ENCODE assay signal across 20 mouse cellular contexts in genomic region chr8:117397751-117398150, GRCm38 (mm10).
DNase-seq lines count a peak whose midpoint lies in the region; ATAC-seq and TF ChIP-seq lines count a peak whose summit lies in the region.
"Had no signal": no experiment of that assay in that cellular context is flagged by ENCODE, and none has a peak within 500 bp of the region (broad histone marks: within the 10 kb centered on the region; RNA-seq: fewer than 3 reads in every experiment).

No protein-coding gene starts in this region.

- no peak for ATAC-seq in hindbrain, embryonic 16.5 days
- no peak for ATAC-seq in hindbrain, postnatal 0 days
- ATAC-seq in kidney, embryonic 15.5 days (replicated peaks; ENCODE audit: low FRiP score) = no peak
- ATAC-seq: activated CD4-positive, CD25-positive, alpha-beta regulatory T cell, adult 4 months; forebrain, embryonic 13.5 days; forebrain, postnatal 0 days; Patski had no signal

- 0 out of 2 replicates have a peak overlapping the region, but pooled peaks have one; percentile 12 for H3K27ac ChIP-seq in hindbrain, embryonic 16.5 days (ENCODE audit: low read depth, low read length)
- no peak overlapping the region for H3K27ac ChIP-seq in hindbrain, postnatal 0 days
- H3K27ac ChIP-seq in kidney, embryonic 15.5 days = no peak overlapping the region
- H3K27ac ChIP-seq: forebrain, embryonic 13.5 days; heart, embryonic 13.5 days had no signal

- WGBS in hindbrain, embryonic 16.5 days = 89% methylated on average over 15 of the region's 15 CpGs
- WGBS in hindbrain, postnatal 0 days = 89% methylated on average over 15 of the region's 15 CpGs
- 92% methylated on average over 15 of the region's 15 CpGs for WGBS in kidney, embryonic 15.5 days

- no peak overlapping the region for H3K4me2 ChIP-seq in hindbrain, embryonic 16.5 days (ENCODE audit: low read length)
- no peak overlapping the region for H3K4me2 ChIP-seq in hindbrain, postnatal 0 days (ENCODE audit: low read depth, low read length)
- no peak overlapping the region for H3K4me2 ChIP-seq in kidney, embryonic 15.5 days
- H3K4me2 ChIP-seq: forebrain, embryonic 13.5 days; heart, embryonic 13.5 days had no signal

- TF ChIP-seq CTCF in hindbrain, postnatal 0 days (IDR thresholded peaks at IDR 0.05; ENCODE audit: low read depth) = no peak

- no peak overlapping the region for H3K9ac ChIP-seq in hindbrain, embryonic 16.5 days (ENCODE audit: low read depth, low read length)
- H3K9ac ChIP-seq in hindbrain, postnatal 0 days (replicated peaks; ENCODE audit: low read length) = no peak overlapping the region
- H3K9ac ChIP-seq in kidney, embryonic 15.5 days = no peak overlapping the region
- H3K9ac ChIP-seq: forebrain, embryonic 13.5 days; forebrain, postnatal 0 days; heart, embryonic 13.5 days had no signal

- H3K36me3 ChIP-seq in hindbrain, embryonic 16.5 days (ENCODE audit: control insufficient read depth, insufficient read depth, low read length) = no peaks in the 10 kb centered on the region
- no peaks in the 10 kb centered on the region for H3K36me3 ChIP-seq in hindbrain, postnatal 0 days (ENCODE audit: insufficient read depth, low read length)
- H3K36me3 ChIP-seq in kidney, embryonic 15.5 days = peaks cover 13% of the 10 kb centered on the region

- H3K27me3 ChIP-seq in hindbrain, embryonic 16.5 days (replicated peaks; ENCODE audit: control insufficient read depth, insufficient read depth, low read length) = no peaks in the 10 kb centered on the region
- H3K27me3 ChIP-seq in hindbrain, postnatal 0 days (ENCODE audit: insufficient read depth, low read length) = no peaks in the 10 kb centered on the region
- H3K27me3 ChIP-seq in kidney, embryonic 15.5 days = no peaks in the 10 kb centered on the region
- H3K27me3 ChIP-seq: CH12.LX; forebrain, embryonic 13.5 days; heart, embryonic 13.5 days; Patski had no signal

- H3K4me1 ChIP-seq in hindbrain, embryonic 16.5 days (ENCODE audit: control insufficient read depth, insufficient read depth, low read depth, low read length) = peaks cover 16% of the 10 kb centered on the region
- H3K4me1 ChIP-seq in hindbrain, postnatal 0 days (ENCODE audit: insufficient read depth, low read length) = peaks cover 9% of the 10 kb centered on the region; the same call in 1 of the 2 replicates
- H3K4me1 ChIP-seq in kidney, embryonic 15.5 days = peaks cover 19% of the 10 kb centered on the region

- H3K4me3 ChIP-seq in hindbrain, embryonic 16.5 days (ENCODE audit: low read length) = no peak overlapping the region
- H3K4me3 ChIP-seq in hindbrain, postnatal 0 days (ENCODE audit: low read length) = no peak overlapping the region
- no peak overlapping the region for H3K4me3 ChIP-seq in kidney, embryonic 15.5 days (replicated peaks)
- H3K4me3 ChIP-seq: forebrain, embryonic 13.5 days; heart, embryonic 13.5 days had no signal

- intact Hi-C loops in left cerebral cortex, postnatal 25 days (cut with DNase I) = no loop called here
- intact Hi-C loops in left cerebral cortex, postnatal 10 days (cut with DNase I) = no loop called here
- intact Hi-C loops in left cerebral cortex, postnatal 36 days (cut with DNase I) = no loop called here

- no peaks in the 10 kb centered on the region for H3K9me3 ChIP-seq in hindbrain, embryonic 16.5 days (ENCODE audit: control insufficient read depth, low read length)
- no peaks in the 10 kb centered on the region for H3K9me3 ChIP-seq in hindbrain, postnatal 0 days (ENCODE audit: low read length)
- H3K9me3 ChIP-seq in kidney, embryonic 15.5 days (replicated peaks) = no peaks in the 10 kb centered on the region
- H3K9me3 ChIP-seq: heart, embryonic 13.5 days had no signal

- DNase-seq in hindbrain, postnatal 0 days (ENCODE audit: low spot score) = no peak
- DNase-seq in left cerebral cortex, postnatal 25 days (ENCODE audit: low spot score in 2 of 2) = peak; percentile 45 to 74
- DNase-seq in left cerebral cortex, postnatal 10 days (ENCODE audit: extremely low spot score in 1 of 2, low spot score in 2 of 2) = no peak
- peak; percentile 37 for DNase-seq in brain, adult 2 months (ENCODE audit: low read depth, low spot score)
- DNase-seq in left cerebral cortex, postnatal 36 days (ENCODE audit: low spot score in 2 of 2) = peak; percentile 38 to 57
- DNase-seq: adrenal gland, postnatal 14 days; cerebellum, adult 18-20 months; cerebellum, adult 9-11 months; cerebellum, postnatal 36 days; forebrain, postnatal 0 days; gastrocnemius, postnatal 36 days; heart, adult 11 months; heart, postnatal 36 days had no signal

Comparison
In these comparisons a context has a peak if more than half of its experiments do, and no peak if none do; other contexts are left out.
1. DNase-seq: peak in left cerebral cortex, postnatal 25 days (2 of 2), brain, adult 2 months (single experiment) and left cerebral cortex, postnatal 36 days (2 of 2); none in hindbrain, postnatal 0 days (single experiment) and left cerebral cortex, postnatal 10 days (0 of 2).